Comparison of ENCODE assay signal across 8 mouse cellular contexts in the genomic region with DNA sequence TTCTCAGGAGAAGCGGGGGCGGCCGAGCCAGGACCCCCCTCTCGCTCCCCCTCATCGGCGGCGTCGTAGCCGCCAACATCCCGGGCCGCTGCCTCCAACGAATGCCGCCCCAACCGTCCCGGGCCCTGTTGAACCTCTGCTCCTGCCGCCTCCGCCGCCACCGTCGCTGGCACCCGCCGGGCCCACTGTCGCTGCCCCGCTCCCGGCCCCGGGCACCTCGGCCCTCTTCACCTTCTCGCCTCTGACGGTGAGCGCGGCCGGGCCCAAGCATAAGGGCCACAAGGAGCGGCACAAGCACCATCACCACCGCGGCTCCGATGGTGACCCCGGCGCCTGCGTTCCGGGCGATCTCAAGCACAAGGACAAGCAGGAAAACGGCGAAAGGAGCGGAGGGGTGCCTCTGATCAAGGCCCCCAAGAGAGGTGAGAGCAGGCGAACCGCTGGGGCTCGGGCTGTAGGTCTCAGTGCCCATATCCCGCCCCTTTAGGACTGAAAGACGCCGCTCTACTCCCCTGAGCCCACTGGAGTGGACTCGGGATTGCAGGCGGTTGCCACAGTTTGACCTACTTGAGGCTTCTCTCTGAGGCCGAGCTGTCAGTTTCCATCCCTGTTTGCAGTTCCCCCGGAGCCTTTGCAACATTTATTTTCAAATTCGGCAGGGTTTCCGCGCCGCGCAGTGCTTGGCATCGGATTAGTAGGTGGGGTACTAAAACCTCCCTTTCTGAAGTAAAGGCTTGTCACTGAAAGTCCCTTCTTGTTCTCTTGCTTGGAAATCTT. TPM values are rescaled to one million over a fixed set of nuclear protein-coding genes. Genes with fewer than 3 reads are reported as not detected.
DNase-seq lines count a peak whose midpoint lies in the region; ATAC-seq and TF ChIP-seq lines count a peak whose summit lies in the region.

No protein-coding gene starts in this region.

- DNase-seq in A20 (ENCODE audit: low read depth, low spot score) (peak; percentile 81), MEL-GATA-1-ER (ENCODE audit: extremely low read depth, low read depth) (peak; percentile 57)
- DNase-seq in embryo, embryonic 9.5 days (ENCODE audit: extremely low spot score): peak; percentile 69
- peak; percentile 43 for DNase-seq in heart, adult 8-10 months (ENCODE audit: low spot score)
- peak; percentile 17 to 37 (median 18) for DNase-seq in liver, embryonic 14.5 days (ENCODE audit: low read depth in 3 of 3, low spot score in 3 of 3)
- DNase-seq in neural tube, embryonic 11.5 days (ENCODE audit: low spot score): no peak
- no peak for DNase-seq in cerebellum, postnatal 25 days

- H3K4me1 ChIP-seq in kidney, embryonic 15.5 days: peaks cover 11% of the 10 kb centered on the region
- peaks cover 8 to 14% of the 10 kb centered on the region in 2 experiments for H3K4me1 ChIP-seq in liver, embryonic 14.5 days (replicated peaks; ENCODE audit: control insufficient read depth in 2 of 2, insufficient read depth in 2 of 2, low read length in 1 of 2)
- H3K4me1 ChIP-seq in neural tube, embryonic 11.5 days (ENCODE audit: control insufficient read depth, insufficient read depth, low read length): peaks cover 6% of the 10 kb centered on the region; the same call in 1 of the 2 replicates

- peak overlapping the region; percentile 78 for H3K9ac ChIP-seq in kidney, embryonic 15.5 days
- H3K9ac ChIP-seq in liver, embryonic 14.5 days (replicated peaks): peak overlapping the region; percentile 67
- H3K9ac ChIP-seq in neural tube, embryonic 11.5 days (ENCODE audit: low read length): peak overlapping the region; percentile 95

- no peak for TF ChIP-seq EP300 in liver, embryonic 14.5 days (IDR thresholded peaks at IDR 0.05; ENCODE audit: low read depth)

- H3K4me3 ChIP-seq in kidney, embryonic 15.5 days (replicated peaks): peak overlapping the region; percentile 72
- H3K4me3 ChIP-seq in liver, embryonic 14.5 days (ENCODE audit: insufficient read depth in 1 of 2, low read depth in 2 of 2, low read length in 2 of 2): peak overlapping the region; percentile 67 to 75
- peak overlapping the region; percentile 98 for H3K4me3 ChIP-seq in neural tube, embryonic 11.5 days (ENCODE audit: low read depth, low read length)

- WGBS in kidney, embryonic 15.5 days: under 1% methylated on average over 55 of the region's 60 CpGs
- under 1% methylated on average over 56 of the region's 60 CpGs for WGBS in liver, embryonic 14.5 days (ENCODE audit: insufficient replicate concordance)
- WGBS in neural tube, embryonic 11.5 days: 0% methylated on average over 51 of the region's 60 CpGs

- peak overlapping the region; percentile 74 for H3K4me2 ChIP-seq in kidney, embryonic 15.5 days
- H3K4me2 ChIP-seq in liver, embryonic 14.5 days (ENCODE audit: low read depth): peak overlapping the region; percentile 93
- peak overlapping the region; percentile 73 for H3K4me2 ChIP-seq in neural tube, embryonic 11.5 days (ENCODE audit: low read depth)

- peaks cover 4% of the 10 kb centered on the region; the same call in 1 of the 2 replicates for H3K36me3 ChIP-seq in kidney, embryonic 15.5 days
- no peaks in the 10 kb centered on the region for H3K36me3 ChIP-seq in liver, embryonic 14.5 days (replicated peaks; ENCODE audit: control insufficient read depth, insufficient read depth, low read depth)
- no peaks in the 10 kb centered on the region for H3K36me3 ChIP-seq in neural tube, embryonic 11.5 days (ENCODE audit: control insufficient read depth, insufficient read depth, low read length)

- no peaks in the 10 kb centered on the region for H3K9me3 ChIP-seq in kidney, embryonic 15.5 days (replicated peaks)
- no peaks in the 10 kb centered on the region for H3K9me3 ChIP-seq in liver, embryonic 14.5 days (ENCODE audit: control insufficient read depth, low read length)
- no peaks in the 10 kb centered on the region for H3K9me3 ChIP-seq in neural tube, embryonic 11.5 days (ENCODE audit: control insufficient read depth, low read length)

- peak; percentile 61 for ATAC-seq in kidney, embryonic 15.5 days (replicated peaks; ENCODE audit: low FRiP score)
- ATAC-seq in liver, embryonic 14.5 days (ENCODE audit: insufficient read depth): peak; percentile 29
- ATAC-seq in neural tube, embryonic 11.5 days (ENCODE audit: insufficient read depth, low FRiP score, low TSS enrichment): peak; percentile 33

- TF ChIP-seq CTCF in liver, embryonic 14.5 days (IDR thresholded peaks at IDR 0.05; ENCODE audit: low read depth): no peak

- H3K27me3 ChIP-seq in kidney, embryonic 15.5 days: no peaks in the 10 kb centered on the region
- no peaks in the 10 kb centered on the region for H3K27me3 ChIP-seq in liver, embryonic 14.5 days (ENCODE audit: control insufficient read depth, insufficient read depth, low read length)
- H3K27me3 ChIP-seq in neural tube, embryonic 11.5 days (ENCODE audit: control insufficient read depth, insufficient read depth, low read length): no peaks in the 10 kb centered on the region

- H3K27ac ChIP-seq in kidney, embryonic 15.5 days: peak overlapping the region; percentile 93
- H3K27ac ChIP-seq in liver, embryonic 14.5 days: peak overlapping the region; percentile 94
- H3K27ac ChIP-seq in neural tube, embryonic 11.5 days (ENCODE audit: low read depth, low read length): peak overlapping the region; percentile 87

RNA-seq across cellular contexts. Expression of a gene that starts 1.0 kb away (rescaled TPM):
- total RNA-seq in heart, adult 8-10 months (2022): 1 to 10 TPM; 5.6 to 8.1 (median 7.0) TPM
- polyA plus RNA-seq in kidney, embryonic 15.5 days (2015; fragmentation: Nextera tagmentation; extraction: Ambion mirVana): 10.2 and 10.7 TPM in 2 replicates
- polyA plus RNA-seq in liver, embryonic 14.5 days (2012; rRNA removed): 2.6 and 3.3 TPM in 2 replicates
- polyA plus RNA-seq in liver, embryonic 14.5 days (2014; fragmentation: Nextera tagmentation; extraction: Ambion mirVana): 3.6 and 3.8 TPM in 2 replicates
- polyA plus RNA-seq in neural tube, embryonic 11.5 days (2014; fragmentation: Nextera tagmentation; extraction: Ambion mirVana): 22.3 and 22.6 TPM in 2 replicates

RNA-seq across cellular contexts. Expression of a gene that starts 53.0 kb away (rescaled TPM):
- total RNA-seq in heart, adult 8-10 months (2022): 1 to 10 TPM; 4.9 to 6.9 (median 6.4) TPM
- polyA plus RNA-seq in kidney, embryonic 15.5 days (2015; fragmentation: Nextera tagmentation; extraction: Ambion mirVana): 26.8 and 29.7 TPM in 2 replicates
- 1.9 and 3.0 TPM in 2 replicates for polyA plus RNA-seq in liver, embryonic 14.5 days (2012; rRNA removed)
- 5.9 TPM in 2 replicates for polyA plus RNA-seq in liver, embryonic 14.5 days (2014; fragmentation: Nextera tagmentation; extraction: Ambion mirVana)
- polyA plus RNA-seq in neural tube, embryonic 11.5 days (2014; fragmentation: Nextera tagmentation; extraction: Ambion mirVana): 46.3 and 47.9 TPM in 2 replicates

RNA-seq across cellular contexts. Expression of a gene that starts 55.3 kb away (rescaled TPM):
- under 1 TPM; 0.24 to 0.92 (median 0.50) TPM for total RNA-seq in heart, adult 8-10 months (2022)
- 0.58 and 0.73 TPM in 2 replicates for polyA plus RNA-seq in kidney, embryonic 15.5 days (2015; fragmentation: Nextera tagmentation; extraction: Ambion mirVana)
- polyA plus RNA-seq in liver, embryonic 14.5 days (2012; rRNA removed): 0.77 and 1.5 TPM in 2 replicates
- 1.3 and 1.4 TPM in 2 replicates for polyA plus RNA-seq in liver, embryonic 14.5 days (2014; fragmentation: Nextera tagmentation; extraction: Ambion mirVana)
- polyA plus RNA-seq in neural tube, embryonic 11.5 days (2014; fragmentation: Nextera tagmentation; extraction: Ambion mirVana): 0.24 and 0.65 TPM in 2 replicates

Comparison
In these comparisons a context has a peak if more than half of its experiments do, and no peak if none do; other contexts are left out.
1. DNase-seq: peak in A20 (single experiment), MEL-GATA-1-ER (single experiment), embryo, embryonic 9.5 days (single experiment), heart, adult 8-10 months (single experiment) and liver, embryonic 14.5 days (3 of 3); none in neural tube, embryonic 11.5 days (single experiment) and cerebellum, postnatal 25 days (0 of 2).
2. Peak in every context shown above with its lines, with median percentiles within 50 percentile points of each other: ATAC-seq, H3K27ac ChIP-seq, H3K4me2 ChIP-seq, H3K4me3 ChIP-seq and H3K9ac ChIP-seq.